Mouse (Mus musculus) left cerebral cortex, postnatal 14 days (tissue): ENCODE measurements around the gene Slc23a4. TPM values are rescaled to one million over a fixed set of nuclear protein-coding genes. Genes with fewer than 3 reads are reported as not detected.

Source experiments
- DNase-seq, 2 experiments: peaks; one replicate each; pipeline ENCODE4 v3.0.0; 2021 to 2022; ENCODE audit warnings: low spot score in 2 of 2, mixed read lengths in 1 of 2
- intact Hi-C: fragments of 180-260 bp; cut with DNase I; formaldehyde crosslinking; loops from one replicate; pipeline ENCODE4 v1.15.1; 2025
- total RNA-seq, 2 experiments: library from RNA; stranded (reverse); gene quantifications; 2 replicates each; pipeline ENCODE4 v1.2.3; 2021

Slc23a4 gene
- total RNA-seq, 2 experiments from 2014 or later = 1.1 TPM

DNA sequence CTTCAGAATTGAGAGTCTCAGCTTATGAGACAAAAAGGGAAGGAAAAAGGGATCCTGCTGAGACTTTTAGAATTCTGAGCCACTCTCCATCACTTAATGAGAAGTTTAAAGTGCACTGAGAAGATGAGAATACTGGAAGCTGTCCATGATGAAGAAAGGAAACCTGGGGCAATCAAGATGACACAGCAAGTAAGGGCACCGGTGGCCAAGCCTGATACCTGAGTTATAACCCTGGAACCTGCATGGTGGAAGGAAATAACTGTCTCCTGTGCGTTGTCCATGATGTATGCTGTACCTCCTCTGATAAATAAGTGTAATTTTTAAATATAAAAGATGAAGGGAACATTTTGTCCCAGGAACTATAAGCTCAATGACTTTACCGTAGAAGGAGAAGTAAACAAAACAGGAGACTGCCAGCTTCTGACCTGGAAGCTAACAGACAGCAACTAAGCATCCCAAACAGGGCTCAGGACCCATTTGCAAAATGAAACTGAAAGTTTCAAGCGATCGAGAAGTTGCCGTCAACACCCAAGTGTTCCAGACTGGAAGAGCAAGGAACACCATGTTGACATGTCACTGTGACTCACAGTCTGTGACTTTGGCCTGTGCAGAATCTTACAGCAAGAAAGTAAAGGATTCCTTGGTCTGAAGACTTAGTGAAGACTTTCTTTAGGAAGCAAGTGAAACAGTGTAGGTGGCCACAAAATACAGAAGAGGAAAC is 22.2 kb downstream of the Slc23a4 start:
- DNase-seq = no peak
- intact Hi-C loops = no loop called here

DNA sequence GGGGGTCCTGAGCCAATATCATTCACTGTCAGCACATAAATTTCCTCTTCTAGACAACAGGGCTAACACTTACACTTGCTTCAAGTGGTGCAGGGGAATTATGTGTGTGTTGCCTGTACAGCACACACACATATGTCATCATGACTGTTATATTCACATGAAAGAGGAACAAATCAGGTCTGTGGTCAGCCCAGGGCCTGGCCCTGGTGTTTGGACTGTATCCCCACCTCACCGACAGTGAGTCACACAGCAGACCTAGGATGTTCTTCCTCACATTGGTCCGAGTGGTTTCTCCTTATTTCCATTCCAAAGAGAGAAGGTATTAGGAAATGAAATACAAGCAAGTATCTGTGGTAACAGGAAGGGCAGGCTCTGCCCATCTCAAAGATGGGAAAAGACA is 23.7 kb downstream of the Slc23a4 start:
- no peak for DNase-seq
- intact Hi-C loops = no loop called here

DNA sequence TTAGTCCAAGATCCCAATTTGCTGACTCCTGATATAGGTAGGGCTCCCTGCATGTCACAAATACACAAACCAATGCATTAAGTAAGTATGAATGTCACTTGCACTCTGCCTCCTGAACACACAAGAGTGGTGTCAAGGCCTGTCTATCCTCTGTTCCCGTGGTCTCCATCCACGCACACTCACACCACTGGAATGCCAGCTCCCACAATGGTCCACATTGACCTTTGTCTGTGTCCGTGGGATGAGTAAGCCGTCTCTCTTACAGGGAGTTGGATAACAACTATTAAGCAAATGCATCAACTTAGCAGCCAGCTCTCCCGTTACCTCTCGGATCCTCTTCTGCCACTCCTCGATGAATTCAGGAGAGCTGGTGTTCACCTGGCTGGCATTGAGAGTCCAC is 29.1 kb downstream of the Slc23a4 start:
- intact Hi-C loops = no loop called here

DNA sequence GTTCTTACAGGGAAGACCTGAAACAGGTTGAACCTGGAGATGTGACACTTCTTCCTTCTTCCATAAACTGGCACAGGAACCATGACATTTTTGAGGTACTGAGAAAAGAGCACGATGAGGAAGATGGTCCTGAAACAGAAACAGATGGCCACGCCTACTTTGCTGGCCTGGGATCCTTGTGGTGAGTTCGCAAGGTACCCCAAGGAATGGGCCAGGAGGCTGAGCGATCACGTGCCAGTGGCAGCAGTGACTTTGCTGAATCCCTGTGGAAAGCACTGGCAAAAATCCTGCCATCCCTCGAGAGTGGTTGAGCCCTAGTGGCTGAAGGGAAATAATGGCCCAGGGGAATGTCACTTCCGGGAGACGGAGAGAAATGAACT is 32.4 kb downstream of the Slc23a4 start:
- DNase-seq = no peak
- intact Hi-C loops = no loop called here

More for the DNA sequence above, 29.1 kb downstream of the Slc23a4 start:
- DNase-seq = no peak

DNA sequence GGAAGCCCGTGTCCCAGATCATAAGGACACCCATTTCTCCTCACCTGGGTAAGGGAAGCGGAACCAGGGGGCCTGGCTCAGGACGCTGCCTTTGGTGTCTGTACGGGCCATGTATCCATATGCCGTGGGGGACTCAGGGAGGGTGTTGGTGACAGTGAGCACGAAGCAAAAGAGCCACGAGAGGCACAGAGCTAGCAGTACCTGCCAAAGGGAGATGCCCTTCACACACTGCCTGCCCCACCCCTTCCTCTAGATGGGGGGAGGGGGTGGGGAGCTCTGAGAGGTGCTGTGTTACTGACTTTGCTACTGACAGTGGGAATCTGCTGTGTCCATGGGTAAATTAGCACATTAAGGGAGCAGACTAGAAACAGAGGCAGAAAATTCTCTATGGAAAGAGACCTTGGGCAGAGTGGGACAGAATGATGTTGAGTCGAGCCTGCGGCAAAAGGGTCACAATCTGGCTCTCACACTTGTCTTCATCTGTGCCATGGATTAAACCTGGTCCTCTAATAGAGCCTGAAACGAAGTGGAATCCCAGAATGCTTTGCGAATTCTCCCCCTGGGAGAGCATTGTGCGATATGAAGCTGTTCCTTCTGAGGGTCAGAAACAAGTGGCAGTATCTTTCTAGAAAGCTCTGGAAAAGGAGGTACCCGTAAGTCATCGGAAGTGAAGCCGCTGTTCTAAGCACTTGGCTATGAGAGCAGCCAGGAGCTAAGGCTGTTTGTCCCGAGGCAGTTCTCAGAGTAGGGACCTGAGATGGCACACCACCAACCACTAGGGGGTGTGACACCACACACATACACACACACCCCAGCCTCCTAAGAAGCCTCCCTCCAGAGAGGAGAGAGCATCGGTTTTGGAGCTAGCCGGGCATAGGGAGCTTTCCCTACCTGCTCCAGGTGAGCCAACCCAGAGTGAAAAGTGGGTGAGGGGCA is 33.0 kb downstream of the Slc23a4 start:
- intact Hi-C loops = no loop called here
- peak in 1 of 2 experiments; percentile 9 for DNase-seq

DNA sequence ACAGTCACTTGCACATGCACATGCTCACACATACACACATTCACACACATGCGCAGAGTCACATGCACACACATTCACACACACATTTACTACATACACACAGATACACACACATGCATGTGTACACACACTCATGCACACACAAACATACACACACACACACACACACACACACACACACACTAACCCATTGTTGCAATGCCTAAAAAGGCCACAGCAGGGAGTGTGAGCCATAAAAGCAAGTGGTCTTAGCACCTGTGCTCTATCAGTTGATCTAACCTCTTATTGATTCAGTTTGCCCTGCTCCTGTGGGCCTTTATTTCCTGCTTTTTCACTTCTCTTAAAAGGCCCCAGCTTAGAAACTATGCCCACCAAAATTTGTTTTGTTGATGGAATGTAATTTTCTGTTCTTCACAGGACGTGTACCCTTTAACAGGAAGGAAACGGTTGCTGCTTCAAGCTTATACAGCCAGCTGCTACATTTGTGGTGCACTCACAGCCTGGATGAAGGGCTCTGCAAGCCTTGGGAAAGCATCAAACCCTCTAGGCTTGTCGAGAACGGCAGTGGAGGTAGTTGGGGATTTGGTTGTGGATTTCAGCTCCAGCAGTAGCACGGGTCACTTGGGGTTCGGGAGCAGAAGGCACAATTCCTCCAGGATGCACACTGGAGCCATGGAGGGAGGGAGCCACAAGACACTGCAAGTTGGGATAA is 36.1 kb downstream of the Slc23a4 start:
- intact Hi-C loops = no loop called here
- no peak for DNase-seq

DNA sequence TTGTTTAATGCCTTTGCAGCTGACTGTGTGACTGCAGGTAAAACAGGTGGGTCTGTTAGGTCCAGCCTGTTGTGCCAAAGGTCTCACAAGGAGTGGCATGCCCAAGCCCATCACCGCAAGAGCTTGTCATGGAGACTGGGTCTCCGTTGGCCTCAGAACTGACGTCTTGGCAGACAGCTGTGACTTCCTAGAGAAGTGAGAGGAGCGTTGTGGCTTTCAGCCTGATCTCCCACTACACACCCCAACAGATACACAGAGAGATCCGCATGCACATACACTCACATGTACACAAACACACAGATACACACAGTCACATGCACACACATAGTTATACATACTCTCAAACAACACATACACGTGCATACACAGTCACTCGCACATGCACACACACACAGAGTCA is 36.7 kb downstream of the Slc23a4 start:
- DNase-seq = no peak

DNA sequence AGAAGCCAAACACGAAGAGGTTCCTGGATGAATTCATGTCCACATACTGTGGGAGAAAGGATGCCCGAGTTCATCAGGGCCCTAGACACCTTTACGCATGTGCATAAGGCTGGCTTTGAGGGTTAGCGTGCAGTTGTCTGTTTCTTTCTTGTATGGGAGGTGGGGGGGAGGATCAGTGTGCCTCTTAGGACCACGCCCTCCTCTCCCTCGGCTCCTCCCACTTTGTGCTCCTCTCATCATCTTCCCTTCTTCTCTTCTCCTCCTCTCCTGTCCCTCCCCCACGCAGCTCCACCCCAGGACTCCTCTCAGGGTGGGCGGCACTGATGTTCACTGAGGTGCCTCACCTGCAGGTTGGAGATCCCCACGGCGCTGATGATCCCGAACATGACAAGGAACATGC is 39.7 kb downstream of the Slc23a4 start:
- intact Hi-C loops = no loop called here
- DNase-seq = peak in 1 of 2 experiments; percentile 12

More for the DNA sequence above, 36.7 kb downstream of the Slc23a4 start:
- intact Hi-C loops = no loop called here

DNA sequence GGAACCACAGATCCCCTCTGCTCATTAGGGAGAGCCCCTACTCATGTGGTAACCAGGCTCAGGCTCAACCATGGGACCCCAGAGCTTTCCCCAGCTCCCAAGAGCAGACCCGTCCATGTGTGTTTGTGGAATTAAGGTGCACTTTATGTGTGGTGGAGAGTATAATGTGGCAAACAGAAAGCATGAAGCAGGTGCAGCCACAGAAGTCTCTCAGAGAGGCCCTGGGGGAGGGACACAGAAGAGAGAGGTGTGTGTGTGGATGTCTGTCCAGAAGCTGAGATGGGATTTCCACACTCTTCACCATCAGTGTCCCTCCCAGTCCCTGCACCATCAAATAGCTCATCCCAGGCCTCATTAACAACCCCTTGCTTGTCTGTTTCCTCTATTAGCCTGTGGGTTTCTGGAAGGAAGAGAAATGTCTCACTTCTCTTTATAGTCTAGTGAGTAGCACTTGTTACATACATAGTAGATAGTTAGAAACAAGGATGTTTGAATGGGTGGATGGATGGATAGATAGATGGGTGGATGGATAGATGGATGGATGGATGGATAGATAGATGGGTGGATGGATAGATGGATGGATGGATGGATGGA is 41.6 kb downstream of the Slc23a4 start:
- DNase-seq = no peak
- intact Hi-C loops = no loop called here

DNA sequence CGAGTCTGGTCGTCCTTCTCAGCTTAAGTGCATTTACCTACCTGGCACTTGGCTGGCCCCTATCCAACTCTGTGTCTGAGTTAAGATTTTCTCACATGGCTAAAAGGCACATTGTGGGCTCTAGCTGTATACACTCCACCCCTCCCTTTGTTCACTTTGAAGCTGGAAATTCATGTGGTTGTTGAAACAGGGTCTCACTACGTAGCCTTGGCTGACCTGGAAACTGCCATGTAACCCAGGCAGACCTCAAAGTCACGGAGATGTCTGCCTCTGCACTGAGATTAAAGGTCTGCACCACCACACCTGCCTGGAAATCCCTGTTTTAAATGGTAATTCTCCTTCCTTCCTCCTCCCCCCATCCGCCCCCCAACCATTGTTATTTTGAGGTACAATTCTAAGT is 44.7 kb downstream of the Slc23a4 start:
- intact Hi-C loops = no loop called here
- no peak for DNase-seq

DNA sequence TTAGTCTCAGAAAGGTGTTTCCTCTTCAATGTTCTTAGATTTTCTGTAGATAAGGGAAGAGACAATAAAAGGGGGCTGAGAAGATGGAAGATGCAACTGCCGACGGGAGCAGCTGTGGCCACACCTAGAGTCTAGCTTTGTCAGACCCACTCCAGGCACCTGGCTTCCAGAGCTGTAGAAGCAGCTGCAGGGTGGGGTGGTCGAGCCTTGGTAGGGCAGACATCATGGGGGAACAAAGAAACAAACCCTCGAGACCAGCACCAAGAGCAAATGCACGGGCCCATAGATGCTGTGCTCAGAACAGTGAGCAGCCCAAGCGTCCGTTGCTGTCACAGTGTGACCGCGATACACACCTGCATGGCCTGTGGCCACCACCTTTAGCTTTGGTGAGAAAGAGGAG is 45.8 kb downstream of the Slc23a4 start:
- no peak for DNase-seq
- intact Hi-C loops = no loop called here

DNA sequence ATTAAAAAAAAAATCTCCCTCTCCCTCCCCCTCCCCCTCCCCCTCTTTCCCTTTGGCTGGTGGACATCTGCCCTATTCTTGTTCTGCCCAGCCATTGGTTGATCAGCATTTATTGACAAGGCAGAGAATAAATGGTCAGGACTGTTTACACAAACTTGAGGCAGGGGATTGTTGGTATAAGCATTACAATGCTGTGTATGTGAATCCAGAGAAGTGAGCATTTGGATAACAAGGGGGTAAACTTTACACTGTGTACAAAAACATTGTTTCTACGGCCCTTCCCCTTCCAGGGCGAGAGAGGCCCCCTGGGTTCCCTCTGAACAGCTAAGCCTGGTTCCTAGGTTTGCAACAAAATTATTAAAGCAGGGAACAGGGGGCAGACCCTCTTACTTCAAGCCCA is 46.7 kb downstream of the Slc23a4 start:
- intact Hi-C loops = no loop called here
- DNase-seq = no peak

DNA sequence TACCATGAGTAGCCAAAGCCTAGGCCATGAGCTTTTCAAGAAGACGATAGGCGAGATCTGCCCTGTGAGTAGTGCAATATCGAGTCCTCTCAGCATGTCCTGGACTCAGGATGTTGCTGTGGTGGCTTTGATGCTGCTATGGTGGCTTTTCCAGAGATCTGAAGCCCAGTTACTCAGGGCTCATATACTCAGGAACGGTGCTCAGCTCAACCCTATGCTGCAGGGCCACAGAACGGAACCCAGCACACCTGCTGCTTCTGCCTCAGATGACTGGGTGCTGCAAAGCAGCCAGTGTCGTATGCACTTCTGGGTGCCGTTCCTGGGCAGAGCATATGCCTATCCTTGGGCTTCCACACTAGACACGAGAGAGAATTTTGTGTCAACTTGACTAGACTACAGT is 48.8 kb downstream of the Slc23a4 start:
- no peak for DNase-seq
- intact Hi-C loops = loop anchor here (5.0 kb wide), 1 partner anchor 33 kb away; no protein-coding TSS in a partner anchor

DNA sequence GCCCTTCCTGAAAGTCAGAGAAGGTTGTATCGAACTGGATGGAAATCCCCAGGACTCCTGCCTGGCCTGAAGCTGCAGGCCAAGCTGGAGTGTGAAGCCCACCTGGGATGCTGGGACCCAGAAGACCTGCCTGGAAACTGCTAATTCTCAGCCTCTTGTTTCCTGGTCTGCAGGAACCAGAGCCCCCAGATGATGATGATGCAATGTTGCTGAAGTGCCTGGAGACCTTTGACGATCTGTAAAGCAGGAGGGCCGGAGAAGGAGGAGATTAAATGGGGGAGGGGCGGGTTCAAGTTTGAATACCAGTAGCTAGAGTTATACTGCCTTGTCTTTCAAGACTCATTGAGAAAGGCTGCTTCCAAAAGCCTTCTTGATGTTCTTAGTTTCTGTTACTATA is 49.3 kb downstream of the Slc23a4 start:
- intact Hi-C loops = loop anchor here (5.0 kb wide), 1 partner anchor 33 kb away; no protein-coding TSS in a partner anchor
- no peak for DNase-seq

DNA sequence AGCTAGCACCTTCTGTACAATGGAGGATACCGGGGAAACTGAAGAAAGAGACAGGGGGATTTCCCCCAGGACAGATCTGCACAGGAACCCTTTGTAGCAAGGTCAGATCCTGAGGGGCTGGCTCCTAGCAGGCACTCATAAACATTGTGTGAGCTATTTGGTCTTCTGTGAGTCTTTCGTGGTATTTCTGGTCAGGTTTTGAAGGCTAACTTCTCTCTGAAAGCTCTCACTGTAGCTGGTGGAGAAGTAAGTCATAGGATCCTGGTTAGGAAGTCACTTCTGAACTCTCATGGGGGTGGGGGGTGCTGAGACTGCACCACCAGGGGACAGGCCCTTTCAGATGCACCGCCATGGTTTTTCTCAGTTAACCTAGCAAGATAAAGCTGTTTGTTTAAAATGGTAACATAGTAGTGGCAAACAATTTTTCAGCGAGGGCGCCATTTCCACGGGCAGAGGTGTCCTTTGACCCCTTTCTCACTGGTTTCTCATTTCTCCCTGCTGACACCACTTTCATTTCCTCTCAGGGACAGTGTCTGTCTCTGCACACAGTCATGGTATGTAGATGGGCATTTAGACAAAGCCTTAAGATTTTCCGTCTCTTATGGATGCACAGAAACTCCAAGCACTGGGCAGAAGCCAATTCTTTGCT is 49.8 kb downstream of the Slc23a4 start:
- intact Hi-C loops = loop anchor here (5.0 kb wide), 1 partner anchor 34 kb away; no protein-coding TSS in a partner anchor
- DNase-seq = no peak

DNA sequence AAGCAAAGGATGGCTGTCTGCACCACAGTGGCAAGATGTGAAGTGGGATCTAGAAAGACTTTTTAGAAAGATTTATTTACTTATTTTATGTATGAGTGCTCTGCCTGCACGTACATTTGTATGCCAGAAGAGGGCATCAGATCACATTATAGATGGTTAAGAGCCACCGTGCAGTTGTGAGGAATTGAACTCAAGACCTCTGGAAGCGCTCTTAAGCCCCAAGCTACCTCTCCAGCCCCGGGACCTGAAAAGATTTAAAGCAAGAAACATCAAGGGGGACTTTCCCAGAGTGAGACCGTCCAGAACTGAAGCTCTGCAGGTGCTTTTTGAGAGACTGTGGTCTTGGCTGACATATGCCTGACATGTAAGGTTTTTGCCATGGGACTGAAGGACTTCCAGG is 51.5 kb downstream of the Slc23a4 start:
- DNase-seq = no peak
- intact Hi-C loops = loop anchor here (5.0 kb wide), 1 partner anchor 36 kb away; no protein-coding TSS in a partner anchor

DNA sequence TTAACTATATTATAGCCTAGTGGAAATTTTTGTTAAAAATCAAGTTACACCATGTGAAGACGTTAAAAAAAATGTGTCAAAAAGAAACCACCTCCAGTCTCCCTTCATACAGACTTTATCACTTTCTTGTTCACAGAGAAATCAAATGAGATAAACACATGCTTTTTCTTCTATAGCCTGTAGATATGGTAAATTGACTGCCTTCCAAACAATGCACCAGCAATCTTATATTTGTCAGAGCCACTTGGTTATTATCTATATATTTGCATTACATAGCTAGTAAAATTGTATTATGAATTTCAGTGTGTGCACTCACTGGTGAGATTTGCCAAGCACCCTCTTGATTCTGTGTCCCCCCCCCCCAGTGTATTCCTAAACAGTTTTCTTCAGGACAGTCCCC is 55.6 kb downstream of the Slc23a4 start:
- no peak for DNase-seq
- intact Hi-C loops = no loop called here

DNA sequence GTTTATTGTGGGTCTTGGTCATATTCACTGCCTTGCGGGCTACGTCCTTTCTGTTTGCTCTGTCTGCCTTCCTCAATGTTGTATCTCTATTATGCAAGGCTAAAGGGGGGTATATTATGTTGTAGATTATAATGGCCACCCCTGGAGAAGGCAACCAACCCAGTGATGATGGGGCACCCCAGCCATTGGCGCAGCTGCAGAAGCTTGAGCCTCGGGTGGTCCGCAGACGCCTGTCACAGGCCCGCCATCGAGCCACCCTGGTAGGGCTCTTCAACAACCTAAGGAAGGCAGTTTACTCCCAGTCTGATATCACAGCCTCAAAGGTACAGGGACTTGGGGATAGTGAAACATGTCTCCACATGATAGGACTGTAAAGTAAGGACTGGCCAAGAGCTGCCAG is 60.6 kb downstream of the Slc23a4 start:
- no peak for DNase-seq
- intact Hi-C loops = loop anchor here (10.0 kb wide), 1 partner anchor 413 kb away; no protein-coding TSS in a partner anchor

DNA sequence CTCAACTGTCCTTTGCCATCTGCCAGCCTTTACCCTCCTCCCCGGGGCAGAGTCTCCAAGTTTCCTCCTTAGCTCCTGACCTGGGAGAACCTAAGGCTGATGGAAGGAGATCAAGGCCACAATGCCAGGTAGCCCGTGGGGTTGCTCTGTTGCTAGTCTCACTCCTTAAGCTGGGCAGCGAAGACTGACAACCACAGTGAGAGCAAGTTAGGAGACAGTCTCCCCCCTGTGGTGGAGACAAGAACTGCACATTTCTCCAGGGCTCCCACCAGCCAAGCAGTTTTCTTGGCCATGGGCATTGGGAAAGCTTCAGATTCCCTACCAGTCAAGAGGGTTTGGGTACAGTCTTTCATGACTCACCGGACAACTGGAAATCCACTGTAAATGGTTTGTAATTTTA is 61.0 kb downstream of the Slc23a4 start:
- intact Hi-C loops = loop anchor here (10.0 kb wide), 1 partner anchor 412 kb away; no protein-coding TSS in a partner anchor
- DNase-seq = peak; percentile 71 to 75
